Mouse (Mus musculus) heart, postnatal 0 days (tissue): ENCODE data around the gene Spag16.

Experiments
- CTCF ChIP-seq: IDR thresholded peaks from 2 replicates; pipeline ENCODE4 v1.5.1; 2016; ENCODE audit warnings: antibody characterized with exemption, control low read depth, low read depth
- EP300 ChIP-seq: IDR thresholded peaks from 2 replicates; pipeline ENCODE4 v1.6.1; 2016; ENCODE audit warnings: antibody characterized with exemption, low read depth

GRCm38 (mm10) chr1:70705821-70706220, 879.1 kb downstream of the Spag16 start:
- TF ChIP-seq EP300, result no peak
- no peak for TF ChIP-seq CTCF
